Mouse (Mus musculus) right cerebral cortex, postnatal 10 days (tissue): Measurements from ENCODE around the gene Creb5.

ENCODE experiments used
- DNase-seq, 2 experiments: peaks; one replicate each; pipeline ENCODE4 v3.0.0; 2021; ENCODE audit warnings: low spot score in 2 of 2

Gene Creb5

DNA sequence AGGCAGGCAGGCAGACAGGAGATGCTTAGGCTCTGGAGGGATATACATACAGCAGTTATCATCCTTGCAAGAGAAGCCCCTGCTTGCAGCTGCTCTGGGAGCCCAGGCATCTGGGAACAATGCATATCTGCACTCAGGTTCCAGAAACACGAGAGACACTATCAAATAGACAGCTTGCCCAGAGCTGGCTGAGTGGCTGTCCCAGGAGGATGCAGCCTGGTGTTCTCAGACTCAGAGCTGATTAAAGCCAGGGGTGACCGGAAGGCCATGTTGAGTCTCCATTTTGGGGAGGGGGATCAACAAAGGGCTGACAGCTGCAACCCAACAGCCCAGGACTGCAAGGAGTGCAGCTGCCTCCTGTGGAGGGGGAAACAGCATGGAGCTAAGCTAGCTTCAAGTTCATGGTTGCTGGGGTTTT, 258.4 kb downstream of the Creb5 start:
- DNase-seq = no peak

DNA sequence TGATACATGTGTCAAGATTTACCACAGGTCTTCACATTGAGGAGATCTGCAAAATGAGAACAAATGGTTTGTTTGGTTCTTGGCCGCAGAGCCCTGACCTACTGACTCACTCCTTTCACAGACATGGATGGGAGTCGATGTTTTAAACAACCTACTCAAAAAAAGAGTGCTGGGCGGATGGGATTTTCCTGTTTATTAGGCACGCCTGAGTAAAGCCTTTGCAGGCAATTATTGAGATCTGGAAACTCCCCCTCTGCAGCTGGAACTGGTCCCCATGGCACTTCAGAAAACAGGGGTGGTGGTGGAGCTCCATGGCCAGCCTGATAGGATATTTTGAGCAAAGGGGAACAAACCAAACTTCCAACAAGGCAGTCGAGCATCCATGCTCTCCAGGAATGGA, 258.9 kb downstream of the Creb5 start:
- no peak for DNase-seq

DNA sequence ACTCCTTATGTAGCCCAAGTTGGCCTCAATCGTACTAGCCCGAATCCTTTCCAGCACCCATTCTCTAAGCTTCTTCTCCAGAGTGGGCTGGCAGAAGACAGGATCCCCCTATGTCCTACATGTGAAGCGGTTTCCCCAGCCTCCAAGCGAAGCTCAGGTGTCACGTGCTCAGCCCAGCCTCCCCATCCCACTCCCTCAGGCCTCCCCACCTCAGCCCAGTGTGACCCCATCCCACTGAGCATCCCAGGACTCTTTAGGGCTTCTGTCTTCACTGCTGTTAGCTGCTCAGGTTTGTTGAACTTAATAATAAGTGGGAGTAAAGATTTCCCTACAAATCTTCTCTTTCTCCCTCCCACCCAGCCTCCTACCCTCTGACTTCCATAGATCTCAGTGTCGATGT, 261.2 kb downstream of the Creb5 start:
- no peak for DNase-seq

DNA sequence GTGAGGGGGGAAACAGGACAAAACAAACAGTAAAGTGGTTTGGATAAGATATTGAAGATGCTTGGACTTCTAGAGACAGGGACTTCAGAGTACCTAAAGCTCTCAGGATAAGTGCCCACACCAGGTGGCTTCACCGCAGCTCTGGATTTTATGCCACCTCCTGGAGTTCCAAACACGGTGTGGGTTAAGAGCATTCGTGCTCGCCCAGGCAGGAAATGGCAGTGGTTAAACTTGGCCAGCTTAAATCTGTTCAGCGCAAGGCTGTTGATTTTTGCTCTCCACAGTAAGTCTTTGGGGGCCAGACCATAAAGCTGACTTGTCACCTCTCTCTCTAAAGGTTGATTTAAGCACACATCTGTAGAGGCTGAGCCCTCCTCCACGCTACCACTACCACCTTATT, 262.3 kb downstream of the Creb5 start:
- no peak for DNase-seq

DNA sequence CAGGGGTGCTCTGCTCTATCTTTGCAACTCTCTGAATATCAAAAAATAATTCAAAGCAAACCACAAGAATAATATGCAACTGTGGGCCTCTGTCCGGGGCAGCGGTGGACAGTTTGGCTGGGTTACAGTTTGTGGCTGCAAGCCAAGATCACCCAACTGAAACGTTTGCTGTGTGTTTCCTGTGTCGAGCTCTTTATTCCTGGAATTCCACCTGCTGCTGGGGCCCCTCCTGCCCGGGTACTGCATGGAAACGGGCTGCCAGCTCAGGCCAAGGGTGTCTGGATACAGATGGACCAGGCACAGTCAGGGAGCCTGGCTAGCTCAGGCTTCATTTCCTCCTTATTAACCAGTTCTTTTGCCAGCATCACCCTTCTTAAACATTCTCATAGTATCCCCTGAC, 269.0 kb downstream of the Creb5 start:
- no peak for DNase-seq

DNA sequence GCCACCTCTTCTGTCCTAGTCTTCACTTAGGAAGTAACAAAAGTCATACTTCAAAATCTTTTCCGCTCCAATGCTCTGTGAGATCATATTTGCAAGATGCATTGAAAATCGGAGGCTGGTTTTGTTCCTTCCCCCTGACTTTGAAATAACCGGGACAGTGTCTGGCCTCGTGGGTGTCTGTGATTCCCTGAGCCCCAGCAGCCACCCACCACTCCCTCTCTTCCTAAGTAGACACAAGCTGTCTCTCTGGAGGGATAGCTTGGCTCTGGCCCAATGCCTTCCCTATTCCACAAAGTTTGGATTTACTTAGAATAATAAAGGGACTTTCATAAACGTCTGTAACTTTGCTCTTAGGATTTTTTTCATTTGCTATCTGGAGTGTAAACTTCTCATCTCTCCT, 273.9 kb downstream of the Creb5 start:
- DNase-seq = no peak

DNA sequence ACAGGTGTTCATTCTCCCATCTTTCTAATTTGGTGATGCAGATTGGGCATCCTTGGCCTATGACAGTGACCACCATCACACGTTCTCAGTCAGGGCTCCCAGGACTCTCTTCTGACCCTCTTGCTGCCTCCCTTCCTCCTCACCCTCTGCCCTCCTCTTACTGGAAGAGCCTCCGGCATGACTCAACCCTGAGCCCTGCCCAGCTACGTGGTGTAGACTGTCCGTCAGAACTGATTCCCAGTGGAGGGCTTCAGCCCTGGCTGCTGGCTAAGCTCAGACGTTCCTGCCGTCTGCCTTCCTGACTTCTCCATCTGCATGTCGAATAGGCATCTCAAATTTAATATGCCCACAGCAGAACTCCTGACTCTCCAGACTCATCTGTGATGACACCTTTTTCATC, 275.5 kb downstream of the Creb5 start:
- no peak for DNase-seq

DNA sequence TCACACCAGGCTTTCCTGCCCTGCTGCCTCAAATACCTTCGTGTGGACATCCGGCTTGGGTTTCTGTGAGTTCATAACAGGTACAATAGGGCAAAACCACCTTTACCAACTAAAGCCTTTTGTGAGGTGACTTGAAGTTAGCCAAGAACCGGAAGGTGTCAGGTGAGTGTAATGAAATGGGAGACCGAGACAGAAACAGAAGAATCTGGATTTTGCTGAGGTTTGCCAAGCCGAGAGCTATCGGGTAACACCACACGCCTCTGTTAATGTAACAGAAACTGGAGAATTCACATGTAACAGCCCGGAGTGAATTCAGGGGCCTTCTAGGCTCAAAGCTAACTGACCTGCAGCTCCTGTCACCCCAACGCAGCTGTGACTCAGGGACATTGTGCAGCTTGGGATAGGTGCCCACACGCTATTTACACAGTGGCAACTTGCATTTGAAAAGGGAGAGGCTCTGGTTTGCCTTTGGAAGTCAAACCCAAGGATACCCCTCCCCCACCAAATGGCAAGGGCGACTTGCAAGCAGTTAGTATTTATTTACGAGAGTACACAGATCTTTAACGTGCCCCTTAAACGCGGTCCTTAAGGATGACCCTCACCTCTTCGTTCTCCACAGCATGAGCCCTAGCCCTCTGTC, 276.6 kb downstream of the Creb5 start:
- DNase-seq = no peak

DNA sequence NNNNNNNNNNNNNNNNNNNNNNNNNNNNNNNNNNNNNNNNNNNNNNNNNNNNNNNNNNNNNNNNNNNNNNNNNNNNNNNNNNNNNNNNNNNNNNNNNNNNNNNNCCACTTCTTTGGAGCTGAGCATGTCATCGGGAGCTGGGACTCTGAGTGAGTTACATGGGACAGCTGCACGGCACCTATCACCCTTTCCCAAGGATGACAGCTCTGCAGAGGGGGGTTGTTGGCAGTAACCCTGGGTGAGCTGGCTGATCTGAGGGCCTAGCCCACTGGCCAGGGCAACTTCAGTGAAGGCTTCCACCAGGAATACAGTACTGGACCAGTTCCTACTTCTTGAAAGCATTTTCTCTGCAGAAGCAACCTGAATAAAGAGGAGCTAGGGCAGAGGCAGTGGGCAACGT, 282.4 kb downstream of the Creb5 start:
- DNase-seq = no peak

DNA sequence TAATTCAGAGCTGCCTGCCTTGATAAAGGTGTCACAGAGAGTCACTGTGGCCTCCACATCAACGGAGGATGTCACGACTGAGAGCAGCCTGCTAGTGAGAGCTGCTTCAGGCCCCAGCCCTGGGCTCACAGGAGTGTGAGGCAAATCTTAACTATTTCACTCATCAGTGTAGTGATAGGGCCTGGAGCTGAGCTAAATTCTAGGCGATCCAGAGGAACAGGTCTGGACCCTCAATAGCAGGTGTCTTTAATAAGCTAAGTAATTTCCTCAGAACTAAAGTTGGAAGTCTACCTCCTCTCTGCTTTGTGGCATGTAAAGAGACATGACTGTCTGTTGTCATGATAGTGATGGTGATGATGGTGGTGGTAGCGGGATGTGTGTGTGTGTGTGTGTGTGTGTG, 283.8 kb downstream of the Creb5 start:
- no peak for DNase-seq

DNA sequence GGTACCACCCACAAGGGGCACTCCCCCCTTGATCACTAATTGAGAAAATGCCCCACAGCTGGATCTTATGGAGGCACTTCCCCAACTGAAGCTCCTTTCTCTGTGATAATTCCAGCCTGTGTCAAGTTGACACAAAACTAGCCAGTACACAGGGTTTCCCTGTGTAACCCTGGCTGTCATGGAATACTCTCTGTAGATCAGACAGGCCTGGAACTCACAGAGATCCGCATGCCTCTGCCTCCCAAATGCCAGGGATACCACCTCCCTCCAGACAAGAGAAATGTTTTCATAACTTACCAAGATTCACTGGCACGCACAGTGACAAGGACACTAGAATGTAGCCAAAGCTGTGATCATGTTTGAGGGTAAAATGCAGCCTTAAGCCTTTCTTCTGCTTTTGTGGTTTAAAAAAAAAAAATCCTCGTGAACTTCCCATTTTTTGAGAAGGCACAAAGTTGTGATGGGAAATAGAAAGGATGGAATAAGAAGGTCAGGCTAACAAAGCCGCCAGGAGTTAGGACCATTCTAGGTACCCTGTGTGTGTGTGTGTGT, 284.6 kb downstream of the Creb5 start:
- no peak for DNase-seq

DNA sequence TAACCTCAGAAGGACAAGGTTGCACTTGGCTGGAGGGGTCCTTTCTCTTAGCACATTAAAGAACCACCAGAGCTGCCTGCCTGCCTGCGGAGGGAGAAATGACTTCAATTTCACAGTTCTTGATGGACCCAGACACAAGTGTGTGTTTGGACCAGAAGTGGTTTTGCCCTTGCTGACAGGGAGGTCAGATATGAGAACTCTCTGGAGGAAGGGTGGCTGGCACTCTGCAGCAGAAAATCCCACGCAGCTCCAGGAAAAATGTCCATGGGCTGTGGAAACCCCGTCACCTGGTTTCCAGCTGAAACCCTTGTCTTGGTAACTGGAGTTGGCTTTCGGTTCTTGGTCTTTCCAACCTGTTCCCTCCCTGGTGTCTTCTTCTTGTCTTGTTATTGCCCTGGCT, 285.4 kb downstream of the Creb5 start:
- DNase-seq = no peak

DNA sequence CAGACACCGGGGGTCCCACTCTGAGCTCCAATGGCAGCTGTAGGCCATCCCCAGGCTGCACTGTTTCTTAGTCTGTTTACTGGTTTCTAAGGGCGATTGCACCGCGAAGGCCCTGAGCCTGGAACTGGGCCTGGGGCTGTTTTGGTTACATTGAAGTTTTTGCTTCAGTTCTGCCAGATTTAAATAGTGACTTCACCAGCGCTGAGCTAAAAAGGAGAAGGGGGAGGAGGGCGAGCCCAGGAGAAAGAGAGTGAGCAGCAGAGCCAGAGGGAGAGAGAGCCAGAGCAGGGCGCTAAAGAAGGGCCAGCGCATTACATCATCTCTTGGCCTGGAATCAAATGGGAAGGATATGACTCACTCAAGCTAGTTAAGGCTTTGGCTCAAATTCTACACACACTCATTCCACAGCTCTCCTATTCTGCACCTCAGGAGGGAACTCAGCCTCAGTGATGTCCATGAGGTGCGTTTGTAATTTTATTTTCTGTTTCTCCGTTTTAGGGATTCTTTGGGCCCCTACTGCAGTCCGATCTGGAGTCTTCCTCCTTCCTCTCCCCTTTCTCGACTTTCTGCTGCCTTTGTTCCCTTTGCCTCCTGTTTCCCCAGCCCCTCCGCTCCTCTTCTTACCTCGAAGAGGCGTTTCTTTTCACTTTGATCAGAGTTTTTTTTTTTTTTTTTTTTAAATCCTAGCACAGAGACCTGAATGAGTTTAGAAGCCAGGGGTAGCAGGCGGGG, 286.1 kb downstream of the Creb5 start:
- peak; percentile 86 to 92 for DNase-seq

DNA sequence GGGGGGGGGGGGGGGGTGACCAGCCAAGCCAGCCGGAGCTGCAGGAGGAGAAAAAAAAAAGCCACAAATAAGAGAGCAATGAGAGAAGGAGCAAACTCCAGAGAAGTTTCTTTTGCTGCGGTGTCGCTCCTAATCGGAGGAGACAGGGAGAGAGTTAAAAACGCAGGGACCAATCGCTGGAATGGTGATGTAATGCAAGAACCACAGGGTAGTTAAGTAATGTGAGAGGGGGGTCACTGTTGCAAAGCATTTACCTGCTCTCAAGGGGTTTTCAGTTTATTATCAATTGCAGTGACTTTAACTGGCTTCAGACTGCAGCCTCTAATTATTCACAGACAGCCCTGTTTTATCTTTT, 286.6 kb downstream of the Creb5 start:
- DNase-seq = no peak

DNA sequence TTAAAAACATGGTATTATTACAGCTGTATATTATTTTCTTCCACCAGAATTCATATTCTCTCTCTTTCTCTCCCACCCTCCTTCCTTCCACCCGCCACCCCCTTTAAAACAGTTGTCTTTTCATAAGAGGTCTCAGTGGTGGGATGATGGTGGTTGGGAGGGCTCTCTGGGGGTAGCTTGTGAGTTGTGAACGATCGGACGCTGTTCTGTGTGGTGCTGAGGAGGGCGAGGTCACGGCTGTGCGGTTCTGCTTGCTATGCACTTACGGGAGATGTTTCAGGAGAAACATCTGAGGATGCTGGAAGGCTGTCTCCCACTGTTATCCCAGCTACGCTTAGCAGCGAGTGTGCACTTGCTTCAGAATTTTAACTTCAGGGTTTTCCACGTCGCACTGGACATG, 287.0 kb downstream of the Creb5 start:
- DNase-seq = no peak

DNA sequence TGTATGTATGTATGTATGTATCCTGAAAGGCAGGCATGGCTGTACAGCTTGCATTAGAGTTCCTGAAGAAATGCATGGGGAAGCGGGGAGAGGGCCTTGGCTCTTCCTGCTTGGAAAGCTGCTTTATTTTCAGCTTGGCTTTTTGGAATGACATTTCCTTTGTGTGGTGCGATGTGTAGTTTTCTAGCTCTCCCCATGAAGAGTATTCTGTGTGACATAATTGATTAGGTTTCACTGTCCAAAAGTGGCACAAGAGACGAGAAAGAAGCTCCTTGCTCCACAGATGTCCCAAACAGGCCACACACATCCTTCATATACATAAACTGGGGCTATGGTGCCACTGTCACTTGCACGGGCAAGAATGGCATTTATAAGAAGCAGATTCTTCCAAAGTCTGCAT, 288.1 kb downstream of the Creb5 start:
- no peak for DNase-seq

DNA sequence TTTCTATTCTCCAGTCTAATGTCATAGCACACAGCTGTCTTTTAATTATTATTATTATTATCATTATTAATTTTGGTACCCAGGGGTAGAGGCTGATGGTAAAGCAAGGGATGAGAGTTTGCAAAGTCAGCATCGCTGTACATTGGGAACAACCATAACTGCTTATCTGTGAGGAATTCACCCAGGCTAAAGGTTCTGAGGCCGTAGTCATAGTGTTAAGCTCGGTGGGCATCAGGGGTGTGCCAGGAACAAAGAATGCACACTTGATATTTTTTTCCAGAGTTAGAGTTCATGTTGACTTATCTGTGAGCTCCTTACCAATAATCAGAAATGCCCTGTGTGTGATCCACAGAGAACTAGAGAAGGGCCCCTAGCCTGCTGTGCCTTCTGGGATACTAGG, 288.8 kb downstream of the Creb5 start:
- no peak for DNase-seq

DNA sequence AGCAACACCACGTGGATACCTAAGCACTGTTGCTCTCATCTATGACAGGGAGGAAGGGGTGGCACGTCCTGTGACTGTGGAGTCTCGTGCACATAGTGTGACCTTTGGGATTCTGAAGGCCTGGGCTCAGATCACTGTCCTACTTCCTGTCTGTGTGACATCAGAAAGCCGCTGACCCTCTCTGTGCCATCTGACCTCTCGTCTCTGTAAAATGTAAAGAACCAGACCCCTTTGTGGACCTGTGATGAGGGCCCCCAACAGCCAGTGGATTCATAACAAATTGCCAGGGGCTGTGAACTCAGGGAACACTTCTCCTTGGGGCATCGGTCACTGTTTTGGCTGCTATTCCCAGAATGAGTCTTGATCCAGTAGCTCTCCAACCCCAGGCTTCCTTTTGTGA, 289.8 kb downstream of the Creb5 start:
- no peak for DNase-seq

DNA sequence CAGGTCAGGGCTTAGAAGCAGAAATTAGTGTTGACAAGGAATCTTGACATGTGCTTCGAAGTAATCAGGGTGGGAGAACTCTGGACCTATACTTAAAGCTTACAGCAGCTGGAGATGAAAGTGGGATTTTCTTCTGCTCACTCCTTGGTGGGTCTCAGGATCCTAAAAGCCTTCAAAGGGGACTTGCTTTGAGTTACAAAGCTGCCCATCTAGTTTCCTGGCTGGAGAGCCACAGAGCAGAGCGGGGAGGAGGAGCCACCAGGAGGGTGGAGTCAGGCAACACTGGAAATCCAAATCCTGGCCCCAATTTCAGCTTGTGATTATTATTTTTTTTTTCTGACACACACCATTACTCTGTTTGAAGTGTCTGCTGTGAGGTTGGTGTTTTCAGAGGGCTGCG, 290.7 kb downstream of the Creb5 start:
- no peak for DNase-seq

DNA sequence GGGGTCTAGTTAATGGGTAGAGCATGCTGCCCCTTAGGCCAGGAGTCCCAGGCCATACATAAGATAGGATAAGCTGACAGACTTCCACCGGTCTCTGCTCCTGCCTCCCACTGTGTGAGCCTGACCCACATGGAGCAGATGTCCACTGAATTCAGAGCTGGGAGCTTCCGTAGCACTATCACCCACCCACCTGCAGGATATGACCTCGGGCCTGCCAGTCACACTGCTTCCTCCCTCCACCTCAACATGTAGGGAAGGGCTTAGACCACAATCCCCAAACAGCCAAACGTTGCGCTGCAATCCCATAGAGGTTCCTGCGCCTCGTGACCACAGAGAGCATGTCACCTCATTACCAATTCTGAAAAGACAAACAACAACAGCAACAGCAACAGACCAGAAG, 293.3 kb downstream of the Creb5 start:
- DNase-seq = no peak

DNA sequence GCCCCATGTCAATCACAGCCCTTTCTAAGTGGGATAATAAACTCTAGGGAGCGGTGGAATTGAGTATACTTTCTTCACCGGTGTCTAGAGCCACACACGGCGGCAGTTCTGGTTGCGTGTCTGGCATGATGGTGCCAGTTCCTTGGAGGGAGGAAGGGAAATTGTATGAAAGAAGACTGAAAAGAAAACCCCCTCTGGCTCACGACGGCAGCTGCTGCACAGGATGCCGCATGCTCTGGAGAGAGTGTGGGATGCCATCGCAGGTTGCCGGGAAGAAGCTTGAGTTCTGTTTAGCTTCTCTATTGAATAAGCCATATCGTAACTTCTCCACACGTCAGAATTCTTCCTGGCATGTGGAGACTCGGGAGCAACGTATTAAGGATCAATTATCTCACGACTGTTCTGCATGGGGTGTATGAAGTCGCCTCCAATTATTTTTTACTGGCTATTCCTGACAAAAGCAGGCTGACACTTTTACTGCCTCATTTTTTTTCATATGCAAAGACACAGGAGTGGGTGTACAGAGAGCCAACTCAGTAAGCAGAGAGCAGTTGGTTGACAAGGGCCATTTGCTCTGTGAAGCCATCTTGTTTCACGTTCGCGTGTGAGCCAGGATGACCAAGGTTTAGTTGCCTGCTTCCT, 296.3 kb downstream of the Creb5 start:
- DNase-seq = peak; percentile 57

DNA sequence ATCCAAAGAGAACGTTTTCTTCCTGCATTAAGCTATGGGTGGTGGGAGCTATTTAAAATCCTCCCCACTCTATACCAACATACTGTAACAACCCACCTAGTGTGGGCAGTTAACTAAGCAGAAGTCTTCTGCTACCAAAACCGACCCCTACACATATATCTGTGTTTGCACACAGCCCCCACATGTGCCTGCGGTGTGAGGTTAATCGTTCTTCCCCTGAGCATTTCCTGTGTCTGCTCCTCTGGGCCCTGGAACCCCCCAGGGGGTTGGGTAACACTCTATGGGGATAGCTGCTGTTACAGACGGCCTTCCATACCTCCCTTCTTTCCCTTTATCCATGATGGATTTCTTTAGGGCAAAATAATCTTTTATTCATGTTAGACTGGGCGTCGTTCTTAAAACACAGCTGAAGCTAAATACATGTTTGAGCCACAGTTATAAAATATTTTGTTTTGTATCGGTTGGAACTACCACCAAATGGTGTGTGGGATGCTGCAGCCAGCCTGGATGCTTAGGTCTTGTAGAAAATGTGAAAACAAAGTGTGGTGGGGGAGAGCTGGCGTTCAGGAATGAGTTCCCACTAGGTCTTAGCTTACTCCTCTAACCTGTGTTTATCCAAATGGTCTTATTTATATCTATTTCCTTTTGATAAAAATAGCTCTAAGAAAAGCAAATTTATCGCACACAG, 297.8 kb downstream of the Creb5 start:
- no peak for DNase-seq

DNA sequence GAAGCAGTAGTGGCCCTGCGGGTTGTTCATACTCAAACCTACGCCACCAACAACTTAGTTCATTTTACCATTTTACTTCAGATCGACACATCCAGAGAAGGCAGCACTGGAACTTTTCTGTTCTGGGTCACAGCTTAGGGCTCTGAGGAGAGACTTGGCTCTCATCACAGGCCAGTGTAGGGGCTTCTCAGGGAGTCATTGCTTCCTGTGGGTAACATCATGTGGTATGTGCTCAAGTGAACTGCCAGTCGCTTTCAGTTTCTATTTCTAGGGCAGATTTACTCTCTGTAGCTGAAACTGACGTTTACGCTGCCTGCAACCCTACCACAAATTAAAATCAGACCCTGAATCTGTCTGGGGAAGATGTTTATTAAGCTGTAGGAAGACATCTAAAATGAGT, 302.7 kb downstream of the Creb5 start:
- DNase-seq = no peak
